Mouse (Mus musculus) 3134 (cell line): ENCODE measurements around the gene Olfr1012.
"Not testable (repeated sequence)": the region's sequence is repeated elsewhere in the genome, so short reads cannot be mapped to it uniquely, and the experiment has no call there.

Experiments used
- DNase-seq: peaks from one replicate; pipeline ENCODE4 v3.0.0-alpha.2; 2011; ENCODE audit warnings: low spot score; ENCODE audit not compliant: insufficient read length; ENCODE audit errors: extremely low read depth

Olfr1012 gene

DNA sequence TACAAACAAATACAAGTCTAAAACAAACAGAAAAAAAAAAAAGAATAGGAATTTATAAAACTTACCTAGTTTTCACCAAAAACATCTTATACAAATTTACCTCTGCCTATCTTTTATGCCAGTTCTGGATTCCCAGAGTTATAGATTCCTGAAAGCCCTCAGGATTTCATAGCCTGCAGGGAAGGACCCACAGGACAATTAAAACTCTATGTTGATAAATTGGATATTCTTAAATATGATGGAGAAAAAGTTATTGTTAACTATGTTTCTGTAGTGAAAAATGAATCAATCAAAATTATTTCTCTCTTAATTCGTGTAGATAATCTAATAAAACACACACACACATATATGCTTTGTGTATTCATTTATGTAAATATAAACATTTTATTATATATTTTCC lies at the start of gene Olfr1012:
Olfr1012 (minus strand) TSS at position 101 of the 400 bp plus-strand sequence.
- no peak for DNase-seq

DNA sequence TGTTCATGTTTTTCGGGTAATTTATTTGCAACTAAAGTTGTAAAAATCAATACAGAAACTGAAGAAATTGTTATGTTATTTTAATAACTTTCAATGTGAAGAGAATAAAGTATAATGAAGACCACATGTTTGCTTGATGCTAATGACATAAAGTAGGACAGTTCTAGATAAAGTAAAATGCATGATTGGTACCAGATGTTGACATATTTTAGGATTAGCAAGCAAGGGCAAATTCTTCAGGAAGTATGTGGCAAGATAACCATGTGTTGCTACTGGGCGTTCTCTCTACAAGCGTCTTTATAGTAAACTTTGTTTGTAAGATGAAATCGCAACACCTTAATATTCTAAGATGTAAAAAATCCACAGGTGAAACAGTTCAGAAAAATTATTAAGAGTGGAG lies 41.9 kb upstream of the Olfr1012 start:
- no peak for DNase-seq

DNA sequence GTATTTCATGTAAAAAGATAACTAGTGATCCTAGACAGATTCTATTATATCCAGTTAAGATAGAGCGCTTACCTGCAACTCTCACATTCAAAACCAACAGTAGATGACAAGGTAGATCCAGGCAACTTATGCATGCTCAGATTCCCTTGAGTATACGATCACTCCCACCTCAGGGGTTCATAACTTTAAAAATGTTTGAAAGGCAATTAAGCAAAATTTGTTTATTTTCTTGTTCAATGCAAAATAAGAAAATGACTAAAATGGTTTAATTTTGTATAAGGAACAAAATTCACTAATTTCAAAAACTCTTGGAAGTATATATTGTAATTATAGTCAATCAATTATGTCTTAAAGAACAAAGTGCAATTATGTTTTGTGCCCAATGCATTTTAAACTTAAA lies 39.9 kb upstream of the Olfr1012 start, which contains the start of gene Olfr1016:
Olfr1016 (minus strand) TSS at position 101 of the 400 bp plus-strand sequence.
- no peak for DNase-seq

DNA sequence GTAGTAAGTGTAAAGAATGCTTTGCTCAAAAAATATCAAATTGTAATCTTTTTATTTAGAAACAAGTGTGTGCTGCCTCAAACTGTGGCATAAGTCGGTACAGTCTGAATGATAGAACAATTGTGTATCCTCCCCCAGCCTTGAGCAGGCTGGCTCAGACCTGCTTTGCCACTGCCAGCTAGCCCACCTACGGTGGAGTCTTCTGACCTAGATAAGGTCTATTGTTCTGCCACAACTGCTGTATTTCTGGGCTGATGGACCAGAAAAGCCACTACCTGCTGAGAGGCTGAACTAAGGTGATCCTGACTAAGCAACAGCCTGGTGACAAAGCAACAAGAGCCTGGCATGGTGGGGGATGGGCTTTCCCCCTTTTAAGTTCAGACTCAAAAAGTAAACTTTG lies 29.8 kb upstream of the Olfr1012 start:
- no peak for DNase-seq

DNA sequence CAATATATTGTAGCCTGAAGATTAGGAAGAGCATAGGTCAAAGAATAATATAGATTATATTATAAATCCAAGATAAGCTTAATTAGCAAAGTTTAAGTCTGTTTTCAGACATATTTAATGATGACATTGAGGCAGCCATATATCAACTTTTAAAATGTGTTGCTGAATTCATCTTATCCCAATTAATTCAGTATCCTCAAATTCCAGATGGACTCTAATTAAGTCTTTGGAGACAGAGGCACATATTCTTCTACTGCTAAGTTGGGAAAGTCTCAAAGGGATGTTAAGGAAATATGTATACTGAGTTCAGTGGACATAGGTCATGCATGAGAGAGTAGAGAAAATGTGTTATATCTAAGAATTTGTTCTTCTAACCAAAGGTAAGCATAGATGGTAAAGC lies 19.2 kb upstream of the Olfr1012 start, which contains the start of gene Olfr1015:
Olfr1015 (plus strand) TSS at position 301 of the 400 bp plus-strand sequence.
- no peak for DNase-seq

DNA sequence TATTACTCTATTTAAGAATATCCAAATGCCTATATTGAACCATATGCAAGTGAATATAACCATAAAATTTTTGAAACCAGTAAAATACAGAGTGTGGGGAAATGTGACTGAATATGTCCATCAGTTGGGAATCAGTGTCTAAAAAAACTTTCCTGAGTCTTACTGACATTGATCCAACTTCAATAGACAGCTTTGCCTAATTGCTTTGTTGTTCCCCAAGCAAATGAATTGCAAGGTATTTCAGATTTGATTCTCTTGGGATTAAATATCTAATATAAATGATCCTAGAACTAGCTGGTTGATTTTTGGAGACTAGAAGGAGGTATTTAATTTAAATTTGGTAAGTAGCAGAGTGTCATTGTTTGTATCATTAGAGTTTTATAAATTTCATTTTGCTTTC lies 9.8 kb upstream of the Olfr1012 start, which contains the start of gene Olfr1014:
Olfr1014 (plus strand) TSS at position 301 of the 400 bp plus-strand sequence.
- DNase-seq: no peak

DNA sequence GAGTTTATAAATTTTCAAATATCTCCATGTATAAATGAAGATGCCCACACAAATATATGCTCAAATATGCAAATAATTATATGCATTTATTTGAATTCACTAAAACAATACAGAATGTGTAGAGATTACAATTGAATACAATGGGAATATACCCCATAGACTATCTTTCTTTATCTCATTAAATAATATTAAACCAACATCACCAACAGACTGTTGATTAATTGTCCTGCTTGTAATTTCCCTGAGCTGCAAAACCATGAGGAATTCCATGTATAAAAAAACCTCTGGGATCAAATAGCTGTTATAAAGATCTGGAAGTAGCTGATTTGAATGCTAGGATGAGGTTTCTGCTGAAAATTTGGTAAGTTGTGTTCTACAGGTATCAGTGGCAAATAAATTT lies 4.2 kb upstream of the Olfr1012 start, which contains the start of gene Olfr1013:
Olfr1013 (plus strand) TSS at position 301 of the 400 bp plus-strand sequence.
- no peak for DNase-seq

DNA sequence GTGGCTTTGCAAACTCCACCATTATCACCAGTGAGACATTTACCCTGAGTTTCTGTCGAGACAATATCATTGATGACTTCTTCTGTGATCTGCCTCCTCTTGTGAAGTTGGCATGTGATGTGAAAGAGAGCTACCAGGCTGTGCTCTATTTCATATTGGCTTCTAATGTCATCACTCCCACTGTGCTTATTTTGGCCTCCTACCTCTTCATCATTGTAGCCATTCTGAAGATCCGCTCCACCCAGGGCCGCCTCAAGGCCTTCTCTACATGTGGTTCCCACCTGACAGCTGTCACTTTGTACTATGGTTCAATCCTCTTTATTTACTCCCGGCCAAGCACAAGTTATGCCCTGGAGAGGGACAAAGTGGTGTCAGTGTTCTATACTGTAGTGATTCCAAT lies 8.7 kb downstream of the Olfr1012 start:
- DNase-seq: no peak

DNA sequence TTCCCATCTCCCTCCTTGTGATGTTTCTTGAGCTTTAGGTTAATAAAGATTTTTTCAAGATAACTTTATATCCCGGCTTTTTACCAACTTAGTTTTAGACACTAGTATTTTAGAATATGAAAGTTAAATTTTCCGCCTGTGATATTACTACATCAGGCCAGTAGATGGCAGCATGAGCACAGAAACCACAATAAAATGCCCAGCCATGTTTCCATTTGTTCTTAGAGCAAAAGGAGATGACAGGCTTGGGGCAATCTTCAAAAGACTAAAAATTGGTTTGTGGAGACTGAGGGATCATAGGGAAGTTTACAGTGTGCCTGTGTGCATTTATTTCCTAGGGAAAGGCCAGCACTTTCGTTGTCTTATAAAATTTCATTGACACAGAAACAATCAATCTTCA lies 36.8 kb downstream of the Olfr1012 start:
- no peak for DNase-seq

DNA sequence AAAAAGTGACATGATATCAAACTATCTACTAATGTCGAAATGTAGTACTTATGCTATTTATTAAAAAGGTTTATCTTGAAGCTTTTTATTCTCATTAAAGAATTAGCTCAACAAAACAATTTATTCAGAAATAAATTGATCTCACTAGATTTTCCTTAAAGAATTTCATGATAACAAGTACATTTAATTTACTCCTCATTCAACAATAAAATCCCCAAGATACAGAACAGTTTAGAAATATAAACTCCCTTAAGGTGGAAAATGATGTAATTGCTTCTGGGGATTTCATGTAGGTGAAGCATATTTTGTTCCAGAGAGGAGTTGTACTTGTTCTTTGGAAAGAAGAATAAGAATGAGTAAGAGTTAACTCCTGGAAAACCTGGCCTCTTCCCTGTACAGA lies 47.4 kb downstream of the Olfr1012 start, which contains the start of gene Olfr1009:
Olfr1009 (plus strand) TSS at position 301 of the 400 bp plus-strand sequence.
- no peak for DNase-seq

DNA sequence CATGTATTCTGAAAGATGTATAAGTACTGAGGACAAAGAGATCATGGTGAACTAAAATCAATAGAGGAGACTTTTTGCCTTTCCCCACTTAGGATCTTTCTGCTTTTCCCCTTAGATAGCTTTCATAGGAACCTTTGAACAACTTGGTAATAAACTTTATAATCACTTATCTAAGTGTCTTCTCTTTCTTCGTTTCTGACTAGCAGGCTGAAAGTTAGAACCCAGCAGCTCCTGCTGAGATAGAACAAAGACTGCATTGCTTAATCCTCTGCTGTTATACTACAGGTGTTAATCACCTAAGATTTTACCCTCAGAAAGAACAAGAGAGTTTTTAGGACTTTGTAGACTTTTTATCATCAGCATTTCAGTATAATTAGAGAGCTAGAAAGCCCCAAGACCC lies 51.4 kb downstream of the Olfr1012 start:
- DNase-seq: no peak

DNA sequence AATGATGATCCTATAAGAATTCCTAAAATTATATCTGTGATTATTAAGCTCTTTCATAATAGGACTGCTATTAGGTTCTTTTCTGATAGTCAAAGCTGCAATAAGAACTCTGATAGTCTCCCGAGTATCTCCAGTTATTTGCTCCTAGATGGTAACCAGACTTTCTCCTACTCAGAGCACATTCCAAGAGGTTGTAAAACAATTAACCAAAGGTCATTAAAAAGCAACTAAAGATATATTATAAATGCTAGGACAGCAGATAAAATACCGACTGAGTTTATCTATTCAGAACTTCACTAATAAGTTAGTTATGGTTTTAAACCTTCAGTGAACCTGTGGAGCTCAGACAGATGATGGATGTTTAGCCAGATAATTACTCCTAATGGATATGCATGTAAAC lies 51.9 kb downstream of the Olfr1012 start:
- not testable (repeated sequence) for DNase-seq
